Mouse (Mus musculus) E14TG2a.4 (cell line): ENCODE measurements around the gene Rhbdd1.

Source experiments
- H3K27me3 ChIP-seq: 2 replicates; pipeline ENCODE4 v1.6.1; 2014; ENCODE audit warnings: low read length, control low read depth; ENCODE audit not compliant: insufficient read depth
- H3K36me3 ChIP-seq: 2 replicates; pipeline ENCODE4 v1.6.1; 2014; ENCODE audit warnings: low read length, control low read depth; ENCODE audit not compliant: insufficient read depth
- H3K4me1 ChIP-seq: replicated peaks from 2 replicates; pipeline ENCODE4 v1.6.1; 2014; ENCODE audit warnings: low read depth, low read length, control low read depth
- H3K4me3 ChIP-seq: replicated peaks from 2 replicates; pipeline ENCODE4 v1.5.1; 2014; ENCODE audit warnings: mild to moderate bottlenecking, low read length
- H3K9me3 ChIP-seq: 2 replicates; pipeline ENCODE4 v1.6.1; 2014; ENCODE audit warnings: low read length, control low read depth
- CTCF ChIP-seq: conservative IDR thresholded peaks from 2 replicates; pipeline ENCODE4 v1.5.1; 2014; ENCODE audit warnings: low read length
- NANOG ChIP-seq: IDR thresholded peaks from 2 replicates; pipeline ENCODE4 v1.6.1; 2014; ENCODE audit warnings: borderline replicate concordance, low read length, mixed read lengths
- POU5F1 ChIP-seq: IDR thresholded peaks from 2 replicates; pipeline ENCODE4 v1.6.1; 2014; ENCODE audit warnings: low read length, borderline replicate concordance

Rhbdd1 gene

DNA sequence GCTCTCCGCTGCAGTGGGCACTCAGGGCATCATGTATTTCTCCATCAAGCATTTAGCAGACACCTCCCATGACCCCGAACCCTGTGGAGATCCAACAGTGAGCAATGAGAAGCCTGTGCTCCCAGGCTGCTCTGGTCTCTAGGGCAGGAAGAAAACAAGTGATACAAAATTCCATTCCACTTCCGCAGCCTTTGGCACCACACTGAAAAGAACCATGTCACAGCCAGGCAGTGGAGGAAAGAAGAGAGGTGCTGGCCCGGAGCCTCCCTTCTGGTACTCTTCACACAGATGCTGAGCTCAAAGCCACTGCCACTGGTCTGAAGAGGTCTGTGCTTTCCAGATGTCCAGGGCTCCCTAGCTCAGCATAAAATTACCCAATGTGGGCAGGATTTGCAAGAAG, 144.8 kb downstream of the Rhbdd1 start:
- H3K27me3 ChIP-seq = no peaks in the 10 kb centered on the region
- no peaks in the 10 kb centered on the region for H3K36me3 ChIP-seq
- H3K4me3 ChIP-seq = no peak overlapping the region
- H3K9me3 ChIP-seq = no peaks in the 10 kb centered on the region
- H3K4me1 ChIP-seq = no peaks in the 10 kb centered on the region
- no peak for TF ChIP-seq NANOG
- no peak for TF ChIP-seq POU5F1
- TF ChIP-seq CTCF = no peak

DNA sequence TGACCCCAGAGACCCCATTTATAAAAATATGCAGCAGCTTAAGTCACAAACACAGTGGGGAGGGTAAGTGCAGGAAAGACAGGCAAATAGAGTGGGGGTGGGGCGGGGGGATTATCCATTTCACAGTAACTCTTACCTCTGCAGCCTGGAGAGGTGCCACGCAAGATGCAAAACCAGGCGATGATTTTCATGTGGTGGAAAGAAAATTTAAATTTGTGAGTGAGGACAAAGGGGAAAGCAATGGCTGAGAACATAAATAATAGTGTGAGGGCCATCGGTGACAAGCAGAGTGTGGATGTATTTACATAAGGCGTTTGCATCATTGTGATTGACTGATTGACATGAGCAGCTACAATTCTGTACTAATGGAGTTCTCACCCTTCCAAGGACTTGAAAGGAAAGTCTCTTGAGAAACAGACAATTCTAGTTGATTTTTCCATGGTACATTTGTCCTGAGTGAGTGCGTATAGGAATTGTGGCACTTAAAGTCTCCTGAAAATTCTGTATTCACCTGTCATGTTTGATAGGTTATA, 149.1 kb downstream of the Rhbdd1 start:
- TF ChIP-seq NANOG (no peak), POU5F1 (no peak), CTCF (no peak)
- Histone ChIP-seq H3K9me3 (no peaks in the 10 kb centered on the region), H3K27me3 (no peaks in the 10 kb centered on the region), H3K36me3 (no peaks in the 10 kb centered on the region), H3K4me3 (no peak overlapping the region), H3K4me1 (no peaks in the 10 kb centered on the region)

DNA sequence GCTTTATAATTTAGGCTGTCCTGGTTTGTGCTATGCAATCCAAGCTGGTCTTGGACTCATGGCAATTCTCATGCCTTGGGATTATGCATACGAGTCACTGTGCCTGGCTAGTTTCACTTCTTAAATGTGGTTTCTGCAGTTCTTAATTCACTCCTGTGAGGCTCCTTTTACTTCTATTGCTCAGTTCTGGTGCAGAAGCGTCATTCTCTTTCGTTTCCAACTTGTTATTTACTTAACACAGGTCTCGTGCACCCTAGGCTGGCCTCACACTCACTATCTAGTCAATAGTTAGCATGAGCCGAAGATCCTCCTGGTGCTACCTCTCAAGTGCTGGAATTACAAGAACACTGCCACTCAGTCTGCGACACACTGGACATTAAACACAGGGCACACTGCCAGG, 152.6 kb downstream of the Rhbdd1 start:
- H3K4me3 ChIP-seq = no peak overlapping the region
- no peak for TF ChIP-seq CTCF
- no peak for TF ChIP-seq NANOG
- TF ChIP-seq POU5F1 = no peak
- no peaks in the 10 kb centered on the region for H3K36me3 ChIP-seq
- no peaks in the 10 kb centered on the region for H3K27me3 ChIP-seq
- H3K9me3 ChIP-seq = no peaks in the 10 kb centered on the region
- H3K4me1 ChIP-seq = no peaks in the 10 kb centered on the region

DNA sequence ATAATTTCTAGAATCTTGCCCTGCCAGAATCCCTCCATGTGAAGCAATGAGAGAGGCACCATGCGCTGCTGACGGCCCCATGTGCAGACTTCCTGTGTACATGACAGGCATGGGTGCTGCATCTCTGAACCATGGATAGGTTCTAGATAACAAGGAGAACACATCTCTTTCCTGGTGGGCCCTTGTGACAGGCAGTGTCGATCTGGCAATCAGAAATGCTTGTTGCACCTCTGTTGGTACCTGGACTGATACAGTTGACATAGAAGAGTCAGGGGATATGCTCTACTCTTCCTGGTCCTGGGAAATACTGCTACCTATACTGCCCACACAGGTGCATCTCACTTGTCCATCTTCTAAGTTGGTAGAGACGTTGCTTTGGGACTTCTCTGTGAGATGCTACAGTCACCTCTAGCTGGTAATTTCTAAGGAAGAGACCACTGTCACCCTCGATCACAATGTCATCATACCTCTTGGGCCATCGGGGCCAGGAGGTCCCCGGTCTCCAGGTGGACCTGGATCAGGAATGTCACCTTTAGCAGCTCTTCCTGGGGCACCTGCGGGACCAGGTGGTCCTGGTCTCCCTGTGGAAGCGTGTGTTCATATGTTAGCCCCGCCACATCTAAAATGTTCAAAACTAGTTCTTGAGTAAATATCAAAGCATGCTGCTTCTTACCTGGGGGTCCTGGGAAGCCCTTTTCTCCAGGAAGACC, 154.4 kb downstream of the Rhbdd1 start:
- Histone ChIP-seq H3K9me3 (no peaks in the 10 kb centered on the region), H3K4me3 (no peak overlapping the region), H3K27me3 (no peaks in the 10 kb centered on the region), H3K4me1 (no peaks in the 10 kb centered on the region), H3K36me3 (no peaks in the 10 kb centered on the region)
- TF ChIP-seq CTCF (no peak), NANOG (no peak), POU5F1 (no peak)

DNA sequence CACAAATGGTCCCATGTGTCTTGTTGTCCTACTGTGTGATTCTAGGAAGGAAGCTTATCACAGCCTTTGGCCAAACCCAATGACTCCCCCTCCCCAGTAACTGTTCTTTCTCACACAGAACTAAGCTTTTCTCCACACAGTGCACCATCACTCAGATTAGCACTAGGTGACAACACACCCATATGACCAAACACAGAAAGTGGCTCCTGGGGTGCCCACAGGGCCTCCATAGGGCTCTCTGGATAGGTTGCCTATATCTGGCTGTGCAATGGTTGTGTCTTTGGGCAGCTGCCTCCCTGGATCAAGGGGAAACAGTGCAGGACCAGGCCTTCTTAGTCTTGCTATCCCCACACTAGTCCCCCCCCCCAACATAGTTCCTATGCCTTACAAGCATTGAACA, 157.2 kb downstream of the Rhbdd1 start:
- Histone ChIP-seq H3K27me3 (no peaks in the 10 kb centered on the region), H3K9me3 (no peaks in the 10 kb centered on the region), H3K36me3 (no peaks in the 10 kb centered on the region), H3K4me3 (no peak overlapping the region), H3K4me1 (no peaks in the 10 kb centered on the region)
- TF ChIP-seq POU5F1 (no peak), NANOG (no peak), CTCF (no peak)

DNA sequence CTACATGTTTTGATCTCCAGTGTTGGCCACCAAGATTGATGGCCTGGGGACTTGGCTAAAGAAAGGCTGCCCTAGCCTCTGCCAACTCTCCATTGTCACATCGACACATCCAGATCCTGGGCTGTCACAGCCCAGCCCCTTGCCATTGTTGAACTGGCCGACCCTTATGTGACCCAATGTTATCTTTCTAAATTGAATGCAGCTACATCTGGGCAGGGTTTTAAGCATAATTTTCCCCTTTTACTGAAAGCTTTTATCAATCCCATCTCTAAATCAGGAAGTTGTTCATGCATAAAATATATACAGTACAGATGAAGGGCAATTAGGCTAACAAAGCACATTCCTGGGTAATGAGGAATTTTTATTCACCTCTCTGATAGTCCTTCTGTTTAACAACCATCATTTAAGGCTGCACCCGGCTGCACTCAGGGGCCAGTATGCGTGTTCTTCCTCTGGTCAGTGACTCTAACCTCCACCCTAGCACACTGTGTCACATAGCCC, 158.3 kb downstream of the Rhbdd1 start:
- no peak overlapping the region for H3K4me3 ChIP-seq
- TF ChIP-seq CTCF = no peak
- H3K27me3 ChIP-seq = no peaks in the 10 kb centered on the region
- H3K4me1 ChIP-seq = no peaks in the 10 kb centered on the region
- no peaks in the 10 kb centered on the region for H3K36me3 ChIP-seq
- no peaks in the 10 kb centered on the region for H3K9me3 ChIP-seq

DNA sequence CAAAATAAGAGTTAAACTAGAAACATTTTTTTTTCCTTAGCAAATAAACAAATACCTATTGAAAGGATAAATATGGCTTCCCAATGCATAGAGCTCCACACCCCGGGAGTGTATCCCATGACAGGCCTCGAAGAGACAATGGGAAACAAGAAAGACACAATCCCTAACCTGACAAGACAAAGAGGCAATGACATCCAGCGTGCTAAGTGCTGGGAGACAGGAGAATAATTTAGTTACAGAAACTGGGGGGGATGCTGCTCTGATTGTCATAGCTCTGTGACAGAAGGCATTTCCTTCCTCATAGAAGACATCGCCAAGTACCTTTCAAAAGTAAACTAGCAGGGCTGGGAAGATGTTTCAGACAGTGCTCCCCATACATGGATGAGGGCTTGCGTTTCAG, 159.0 kb downstream of the Rhbdd1 start:
- H3K9me3 ChIP-seq = no peaks in the 10 kb centered on the region
- H3K27me3 ChIP-seq = no peaks in the 10 kb centered on the region
- no peak overlapping the region for H3K4me3 ChIP-seq
- no peak for TF ChIP-seq NANOG
- no peak for TF ChIP-seq CTCF
- TF ChIP-seq POU5F1 = no peak
- H3K36me3 ChIP-seq = no peaks in the 10 kb centered on the region
- no peaks in the 10 kb centered on the region for H3K4me1 ChIP-seq

DNA sequence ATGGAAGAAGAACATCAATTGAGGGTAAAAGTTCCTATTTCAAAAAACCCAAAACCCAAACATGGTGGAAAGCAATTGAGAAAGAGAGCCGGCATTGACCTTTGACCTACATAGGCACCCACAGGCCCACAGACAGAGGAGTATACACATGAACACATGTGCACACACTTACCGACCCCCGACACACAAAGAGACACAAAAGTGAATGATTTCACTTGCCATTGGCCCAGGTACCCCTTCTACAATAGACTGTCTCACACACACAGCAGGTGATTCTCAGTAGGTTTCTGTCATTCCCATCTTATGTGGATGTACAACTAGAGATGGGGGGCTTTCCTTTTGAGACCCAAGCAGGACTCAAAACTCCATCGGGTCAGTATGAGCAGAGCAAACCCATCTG, 159.6 kb downstream of the Rhbdd1 start:
- Histone ChIP-seq H3K27me3 (no peaks in the 10 kb centered on the region), H3K4me1 (no peaks in the 10 kb centered on the region), H3K4me3 (no peak overlapping the region), H3K36me3 (no peaks in the 10 kb centered on the region), H3K9me3 (no peaks in the 10 kb centered on the region)
- TF ChIP-seq POU5F1 (no peak), NANOG (no peak), CTCF (no peak)

DNA sequence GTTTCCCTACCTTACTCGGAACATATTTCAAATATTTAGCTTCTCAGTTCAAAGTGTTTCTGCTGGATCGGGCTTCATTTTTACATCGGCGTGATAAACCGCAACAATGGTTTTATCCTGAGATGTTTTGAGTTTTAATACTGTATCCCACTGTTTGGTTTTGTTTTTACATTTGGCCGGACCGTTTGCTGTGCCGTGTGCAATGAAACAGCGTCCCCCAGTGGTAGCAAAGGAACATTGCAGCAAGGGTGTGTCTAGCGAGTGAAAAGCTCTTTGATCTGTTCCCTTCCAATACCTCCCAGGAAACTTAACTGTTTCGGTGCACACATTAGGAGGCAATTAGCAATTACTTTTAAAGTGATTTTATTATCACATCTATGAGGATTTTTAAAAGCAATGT, 160.0 kb downstream of the Rhbdd1 start:
- Histone ChIP-seq H3K27me3 (no peaks in the 10 kb centered on the region), H3K4me1 (no peaks in the 10 kb centered on the region), H3K4me3 (no peak overlapping the region), H3K36me3 (no peaks in the 10 kb centered on the region), H3K9me3 (no peaks in the 10 kb centered on the region)
- TF ChIP-seq CTCF = peak; percentile 97
- TF ChIP-seq NANOG = no peak
- no peak for TF ChIP-seq POU5F1
